Mouse (Mus musculus) gonadal fat pad, adult 2 months (tissue): ENCODE results near the gene Limk2. TPM values are rescaled to one million over a fixed set of nuclear protein-coding genes. Genes with fewer than 3 reads are reported as not detected.
A peak's percentile ranks its signal among the peaks of the same experiment; 100 is the strongest.

Experiments used
- DNase-seq: peaks from one replicate; pipeline ENCODE4 v3.0.0-alpha.2; 2012; ENCODE audit warnings: low read depth
- polyA plus RNA-seq: library from polyadenylated mRNA; depleted of rRNA; stranded (reverse); fragments of >200 nt; gene quantifications from 2 replicates; pipeline ENCODE4 v1.2.3, GENCODE M21; 2012

The Limk2 gene
- polyA plus RNA-seq, 1 experiment: 75.6 TPM

DNA sequence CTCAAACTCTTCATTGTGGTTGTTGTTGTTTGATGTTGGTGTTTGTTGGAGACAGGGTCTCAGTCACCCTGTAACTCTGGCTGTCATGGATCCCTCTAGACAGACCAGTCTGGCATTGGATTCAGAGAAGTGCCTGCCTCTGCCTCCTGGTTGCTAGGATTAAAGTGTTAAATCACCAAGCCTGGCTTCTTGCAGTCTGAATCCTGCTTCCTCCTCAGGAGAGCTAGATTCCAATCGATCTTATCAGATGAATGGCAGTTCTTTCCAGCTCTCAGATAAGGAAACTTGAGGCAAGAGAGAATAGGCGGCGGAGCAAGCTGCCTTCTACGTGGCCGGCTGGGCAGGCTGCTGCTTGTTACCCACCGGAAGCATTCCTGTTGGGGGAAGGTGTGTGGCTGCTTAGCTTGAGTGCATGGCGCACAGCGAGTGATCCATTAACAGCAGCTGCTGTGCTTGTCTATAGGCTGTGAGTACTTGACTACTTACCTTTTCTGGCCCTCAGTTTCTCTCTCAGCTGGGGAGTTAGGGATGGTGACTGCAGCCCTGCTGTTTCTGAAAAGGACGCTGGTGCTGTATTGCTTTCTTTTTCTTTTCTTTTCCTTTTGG, 74.2 kb downstream of the Limk2 start:
- DNase-seq: no peak

DNA sequence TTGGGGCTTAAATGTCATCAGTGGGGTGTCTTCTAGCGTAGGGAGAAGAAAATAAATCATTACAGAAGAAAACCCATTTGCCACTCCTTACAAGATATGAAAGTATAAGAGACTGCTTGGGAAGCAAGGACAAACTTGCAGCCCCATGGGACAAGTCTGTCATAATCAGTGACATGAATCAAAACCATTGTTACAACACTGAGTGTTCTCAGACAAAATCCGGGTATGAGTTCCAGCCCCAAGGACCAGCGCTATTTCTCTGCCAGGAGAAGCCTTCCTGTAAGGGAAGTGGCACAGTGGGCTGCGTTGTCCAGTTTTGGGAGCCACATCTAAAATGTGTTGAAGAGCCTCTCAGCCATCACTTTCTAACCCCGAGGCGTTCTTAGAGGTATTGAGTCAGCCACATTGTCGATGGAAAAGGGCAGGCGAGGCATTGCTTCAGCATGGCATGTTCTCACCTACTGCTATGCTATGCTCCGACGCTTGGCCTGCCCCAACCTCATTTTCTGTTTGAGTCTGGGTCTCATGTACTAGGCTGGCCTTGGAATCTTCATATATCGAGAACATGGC, 74.8 kb downstream of the Limk2 start:
- no peak for DNase-seq

DNA sequence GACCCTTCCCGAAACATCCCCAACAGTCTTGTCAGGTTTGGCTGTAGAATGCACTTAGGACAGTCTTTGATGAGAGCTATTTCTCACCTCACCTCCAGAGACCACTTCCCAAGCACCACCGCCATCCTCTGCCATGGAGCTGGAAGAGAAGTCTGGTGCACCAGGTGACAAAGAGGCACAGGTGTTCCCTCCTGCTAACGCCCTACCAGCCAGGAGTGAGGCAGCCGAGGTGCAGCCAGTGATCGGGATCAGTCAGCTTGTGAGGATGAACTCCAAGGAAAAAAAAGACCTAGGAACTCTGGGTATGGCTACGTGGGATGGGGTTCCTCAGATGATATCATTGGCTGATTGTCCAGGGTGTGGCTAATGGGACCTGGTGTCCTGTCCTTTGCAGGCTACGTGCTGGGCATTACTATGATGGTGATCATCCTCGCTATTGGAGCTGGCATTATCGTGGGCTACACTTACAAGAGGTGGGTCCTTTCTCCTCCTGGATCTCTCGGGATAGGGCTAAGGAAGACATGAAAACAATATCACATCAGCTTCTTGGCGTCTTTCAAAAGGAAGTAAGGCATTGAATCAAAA, 75.8 kb downstream of the Limk2 start:
- no peak for DNase-seq

DNA sequence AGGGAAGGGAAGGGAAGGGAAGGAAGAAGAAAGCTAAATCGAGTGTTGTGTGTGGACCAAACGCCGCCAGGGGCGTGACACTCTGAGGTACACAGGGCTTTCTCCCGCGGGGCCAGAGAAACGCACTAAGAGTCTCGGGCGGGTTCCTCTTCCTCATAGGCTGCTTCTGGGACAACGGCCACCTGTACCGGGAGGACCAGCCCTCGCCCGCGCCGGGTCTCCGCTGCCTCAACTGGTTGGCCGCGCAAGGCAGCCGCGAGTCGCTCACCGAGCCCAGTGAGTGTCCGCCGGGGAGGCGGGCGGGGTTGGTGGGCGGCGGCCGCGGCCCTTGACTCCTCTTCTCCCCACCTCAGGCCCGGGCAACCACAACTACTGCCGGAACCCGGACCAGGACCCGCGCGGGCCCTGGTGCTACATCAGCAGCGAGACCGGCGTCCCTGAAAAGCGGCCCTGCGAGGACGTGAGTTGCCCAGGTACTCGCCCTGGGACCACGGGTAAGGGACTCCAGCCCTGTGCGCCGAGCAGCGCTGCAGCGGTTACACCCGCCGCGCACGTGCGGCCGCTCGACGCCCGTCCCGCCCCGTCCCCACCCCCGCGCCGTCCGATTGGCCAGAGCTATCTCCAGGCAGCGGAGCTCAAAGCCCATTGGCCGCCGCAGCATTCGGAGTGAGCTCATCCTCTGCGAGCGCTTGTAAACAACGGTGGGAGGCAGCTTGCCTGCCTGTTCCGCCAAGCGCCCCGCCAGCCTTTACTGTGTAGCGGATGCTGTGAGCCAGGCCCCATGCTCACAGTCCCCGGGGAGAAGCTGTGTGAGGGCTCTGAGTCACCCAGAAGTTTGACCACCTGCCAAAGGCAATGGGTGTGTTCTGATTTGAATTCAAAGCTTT, 77.0 kb downstream of the Limk2 start:
- DNase-seq: no peak

DNA sequence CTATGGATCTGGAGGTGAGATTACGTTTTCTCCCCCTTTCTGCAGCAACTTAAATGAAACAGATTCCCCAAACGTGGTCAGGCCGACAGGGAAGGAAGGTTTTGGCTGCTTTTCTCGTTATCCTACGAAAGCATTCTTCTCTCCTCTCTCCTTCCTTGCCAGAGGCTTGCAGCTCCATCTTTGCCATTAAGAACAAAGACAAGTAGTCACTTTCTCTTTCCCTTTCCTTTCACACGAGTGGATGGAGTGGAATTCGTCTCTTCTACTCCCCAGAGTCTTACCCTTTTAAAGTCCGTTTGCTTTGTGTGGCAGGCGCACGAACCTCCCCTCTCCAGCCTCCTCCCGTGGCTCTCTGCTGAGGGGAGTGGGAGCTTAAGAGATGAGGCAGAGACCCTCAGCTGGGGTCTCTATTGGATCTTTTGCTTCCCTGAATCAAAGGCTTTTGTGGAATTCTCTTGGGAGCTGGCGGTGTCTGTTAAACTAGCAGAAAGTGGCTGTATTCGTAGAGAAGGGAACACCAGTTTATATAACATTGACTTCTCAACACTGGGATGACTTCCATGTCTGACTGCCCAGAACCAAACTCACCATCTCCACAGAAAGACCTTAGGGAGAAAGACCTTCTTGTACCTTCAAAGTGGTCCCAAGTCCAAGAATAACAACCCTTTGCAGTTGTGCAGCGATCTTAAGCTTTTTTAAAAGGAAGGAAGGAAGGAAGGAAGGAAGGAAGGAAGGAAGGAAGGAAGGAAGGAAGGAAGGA, 77.8 kb downstream of the Limk2 start:
- DNase-seq: no peak

DNA sequence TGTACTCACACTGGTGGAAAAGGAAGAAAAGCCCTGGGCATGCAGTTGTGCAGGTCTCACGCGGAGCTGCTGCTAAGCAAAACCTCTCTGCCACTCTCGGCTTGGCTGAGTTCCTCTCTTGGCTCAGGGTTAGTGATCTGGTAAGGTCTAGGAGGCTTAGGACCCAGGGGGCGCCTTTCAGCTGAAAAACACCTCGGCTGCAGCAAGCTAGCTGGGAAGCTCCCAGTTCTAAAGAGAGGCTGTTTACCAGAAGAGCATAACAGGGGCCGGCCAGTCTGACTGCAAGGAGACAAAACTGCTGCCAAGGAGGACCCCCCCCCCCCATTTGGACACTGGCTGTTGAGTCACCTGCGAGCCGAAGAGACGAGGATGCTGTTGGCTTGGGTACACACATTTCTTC, 78.4 kb downstream of the Limk2 start:
- DNase-seq: no peak

DNA sequence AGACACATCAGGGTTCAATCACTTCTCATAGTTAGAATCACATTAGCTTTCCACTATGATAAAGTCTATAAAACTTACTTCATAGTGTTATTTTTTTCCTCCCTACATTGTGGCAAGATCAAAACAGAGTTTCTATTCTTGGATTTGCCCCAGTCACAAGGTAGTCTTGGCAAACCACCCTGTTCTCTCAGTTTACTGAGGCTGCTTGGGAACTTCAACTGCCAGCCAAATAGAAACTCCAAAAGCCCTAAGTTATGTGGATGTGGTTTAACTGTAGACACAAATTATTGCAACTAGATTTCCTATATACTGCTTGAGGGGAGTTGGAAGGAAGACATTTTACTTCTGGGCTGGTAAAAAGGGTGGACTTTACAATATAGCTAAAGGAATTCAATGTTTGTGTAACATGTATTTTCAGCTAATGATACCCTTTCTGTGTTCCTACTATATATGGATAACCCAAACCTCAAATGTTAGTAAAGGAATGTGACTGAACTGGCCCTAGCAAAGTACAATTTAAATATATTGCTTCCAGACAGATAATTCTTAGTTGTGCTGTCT, 79.0 kb downstream of the Limk2 start, which contains the start of gene Pik3ip1:
Gene Pik3ip1 (plus strand): TSS at position 511 of the 561 bp plus-strand sequence.
- DNase-seq: no peak

DNA sequence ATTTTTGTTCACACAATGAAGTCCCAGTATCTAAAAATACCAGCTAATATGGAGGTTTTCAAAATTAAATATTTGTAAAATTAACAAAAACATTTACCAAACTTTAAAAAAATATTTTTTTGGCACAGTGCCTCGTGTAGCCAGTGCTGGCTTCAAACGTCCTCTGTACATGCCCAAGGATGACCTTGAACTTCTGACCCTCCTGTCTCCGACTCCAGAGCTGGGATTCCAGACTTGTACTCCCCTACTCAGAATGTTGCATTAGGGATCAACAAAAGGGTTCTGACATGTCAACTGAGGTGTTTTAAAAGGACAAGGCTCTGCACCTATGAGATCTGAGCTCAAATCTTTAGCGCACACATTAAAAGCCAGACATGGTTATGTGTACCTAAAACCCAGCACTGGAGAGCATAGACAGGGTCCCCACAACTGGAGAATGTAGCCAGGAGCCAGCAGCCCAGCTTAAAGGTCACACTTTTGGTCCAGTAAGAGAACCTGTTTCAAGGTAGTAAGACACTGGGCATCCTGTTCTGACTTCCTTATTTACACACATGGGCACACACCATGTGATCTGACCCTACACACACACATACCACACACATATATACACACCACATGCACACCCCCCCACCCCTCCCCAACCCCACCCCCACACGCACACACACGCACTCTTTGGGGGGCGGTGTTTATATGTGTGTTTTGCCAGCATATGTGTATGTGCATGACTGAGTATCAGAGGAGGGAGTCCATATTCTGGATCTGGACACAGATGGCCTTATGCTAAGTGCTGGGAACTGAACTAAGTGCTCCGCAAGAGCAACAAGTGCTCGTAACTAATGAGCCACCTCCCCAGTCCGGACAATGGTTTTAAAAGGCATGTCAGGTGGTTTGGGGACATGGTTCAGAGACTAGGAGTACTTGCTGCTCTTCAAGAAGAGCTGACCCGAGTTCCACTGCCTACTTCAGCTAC, 79.9 kb downstream of the Limk2 start:
- no peak for DNase-seq

DNA sequence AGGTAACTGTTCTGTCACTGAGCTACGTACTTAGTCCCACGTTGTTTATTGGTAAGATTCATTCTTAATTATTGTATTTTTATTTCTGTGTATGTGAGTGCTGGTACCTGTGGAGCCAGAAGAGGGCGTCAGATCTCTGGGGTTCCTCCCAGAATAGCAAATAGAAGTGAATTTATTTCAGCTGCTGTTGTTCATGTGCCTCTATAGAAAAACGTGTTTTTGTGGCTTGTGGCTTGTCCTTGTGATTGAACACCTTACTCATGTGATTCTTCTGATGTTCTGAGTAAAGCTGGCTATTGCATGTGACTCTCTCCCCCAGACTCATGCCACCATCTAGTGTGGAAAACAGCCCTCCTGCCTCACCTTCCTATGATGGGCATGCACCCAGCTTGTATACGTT, 80.7 kb downstream of the Limk2 start:
- no peak for DNase-seq

DNA sequence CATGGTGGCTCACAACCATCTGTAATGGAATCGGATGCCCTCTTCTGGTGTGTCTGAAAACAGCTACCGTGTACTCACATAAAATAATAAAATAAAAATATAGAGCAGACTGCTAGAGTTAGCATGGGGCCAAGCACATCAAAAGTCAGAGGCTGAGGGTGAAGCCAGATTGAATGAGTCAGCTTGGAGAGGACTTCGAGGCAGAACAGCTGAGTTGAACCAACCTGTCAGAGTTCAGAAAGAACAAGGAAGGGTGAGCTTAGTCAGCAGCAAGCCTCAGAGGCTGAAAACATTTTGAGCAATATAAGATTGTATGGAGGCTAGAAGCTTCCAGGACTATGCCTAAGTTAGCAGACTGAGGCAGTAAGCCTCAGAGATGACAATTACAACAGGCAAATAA, 90.7 kb downstream of the Limk2 start:
- no peak for DNase-seq

DNA sequence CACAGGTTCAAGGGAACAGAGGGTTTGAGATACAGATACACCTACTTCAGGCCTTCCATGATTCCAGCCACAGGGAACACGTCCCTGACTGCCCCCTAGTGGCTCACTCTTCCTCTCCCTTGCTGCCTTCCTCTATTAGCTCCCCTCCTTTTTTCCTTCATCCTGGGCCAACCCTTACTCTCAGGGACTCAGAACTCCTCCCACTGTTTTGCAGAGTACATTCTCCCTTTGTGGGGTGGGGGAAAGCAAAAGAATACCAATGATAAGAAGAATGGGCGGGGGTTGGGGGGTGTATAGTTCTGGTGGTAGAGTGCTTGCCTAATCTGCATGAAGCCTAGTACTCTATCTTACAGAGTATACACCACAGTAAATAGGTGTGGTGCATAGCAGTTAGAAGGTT, 94.8 kb downstream of the Limk2 start:
- no peak for DNase-seq

DNA sequence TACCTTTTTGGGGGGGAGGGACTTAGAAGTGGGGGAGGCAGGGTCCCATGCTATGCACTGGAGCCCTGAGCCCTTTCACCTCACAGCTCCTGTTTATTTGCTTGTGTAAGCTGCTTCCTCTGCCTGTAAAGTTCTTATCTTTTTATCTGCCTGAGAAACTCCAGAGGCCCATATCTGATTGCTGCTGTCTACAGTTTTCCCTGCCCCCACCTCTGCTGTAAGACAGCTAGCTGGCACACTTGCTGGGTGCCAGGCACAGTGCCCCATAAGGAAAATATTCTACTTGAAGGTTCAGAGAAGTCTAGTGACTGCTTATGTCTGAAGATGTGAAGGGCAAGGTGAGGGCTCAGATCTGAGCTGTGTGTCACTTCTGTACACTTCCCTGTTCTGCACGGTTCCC, 95.7 kb downstream of the Limk2 start:
- no peak for DNase-seq

DNA sequence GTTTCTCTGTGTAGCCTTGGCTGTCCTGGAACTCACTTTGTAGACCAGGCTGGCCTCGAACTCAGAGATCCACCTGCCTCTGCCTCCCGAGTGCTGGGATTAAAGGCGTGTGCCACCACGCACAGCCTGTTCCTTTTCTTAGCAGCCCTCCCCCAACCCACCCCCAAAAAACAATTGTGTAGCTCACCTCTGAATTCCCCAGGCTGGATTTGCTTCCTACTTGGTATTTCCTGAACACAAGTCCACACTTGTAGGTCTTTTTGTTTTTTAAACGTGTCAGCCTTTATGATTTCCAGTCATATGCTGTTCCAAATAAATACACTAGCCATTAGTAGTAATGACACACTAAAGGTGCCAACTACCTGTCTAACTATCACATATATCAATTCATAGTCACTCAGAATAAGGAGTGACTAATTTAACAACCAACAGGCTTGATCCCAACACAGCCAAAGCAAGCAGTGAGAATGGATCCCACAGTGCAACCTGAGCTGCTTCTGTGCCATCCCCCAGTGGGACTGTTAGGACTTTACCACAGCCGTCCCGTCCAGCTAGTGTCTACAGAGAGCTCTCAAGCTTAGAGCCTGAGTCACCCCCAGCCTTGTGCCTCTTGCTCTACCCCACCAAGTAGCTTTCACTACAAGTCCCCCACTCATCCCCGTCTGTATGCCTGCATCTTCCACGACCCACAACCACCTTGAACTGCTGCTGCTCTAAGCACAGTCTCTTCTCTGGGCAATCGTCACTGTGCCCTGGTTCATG, 97.2 kb downstream of the Limk2 start:
- DNase-seq: no peak

DNA sequence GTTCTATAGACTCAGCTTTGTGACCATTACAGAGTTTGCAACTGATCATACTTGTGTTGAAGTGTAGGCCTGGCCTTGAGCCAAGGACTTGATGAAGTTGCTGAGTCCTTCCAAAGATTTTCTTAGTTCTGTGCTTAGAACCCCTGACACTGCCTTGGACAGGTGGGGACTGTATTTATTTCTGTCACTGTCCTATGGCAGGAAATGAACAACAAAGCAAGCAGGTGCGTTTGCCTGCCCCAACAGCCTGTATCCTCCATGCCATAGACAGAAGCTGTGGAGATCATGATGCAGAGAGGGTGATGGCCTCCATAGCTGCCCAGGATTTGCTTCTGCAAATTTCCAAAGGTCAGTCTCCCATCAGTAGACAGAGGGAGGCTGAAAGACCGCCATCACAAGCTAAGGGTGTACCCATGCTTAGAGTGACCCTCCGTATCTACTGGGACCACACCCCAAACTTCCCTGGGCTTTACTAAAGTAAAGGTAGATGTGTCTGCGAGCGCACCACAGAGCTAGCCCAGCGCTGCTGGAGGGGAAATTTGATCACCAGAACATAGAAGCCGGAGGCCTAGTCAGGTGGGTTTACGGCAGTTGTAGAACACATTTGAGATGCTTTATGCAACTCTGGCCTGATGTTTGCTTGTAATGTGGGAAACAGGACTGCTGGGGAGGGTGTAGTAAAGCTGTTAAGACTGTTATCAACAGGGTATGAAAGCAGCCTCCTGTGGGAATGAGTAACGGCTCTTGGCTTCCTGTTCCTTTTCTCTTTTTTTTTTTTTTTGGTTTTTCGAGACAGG, 98.0 kb downstream of the Limk2 start:
- DNase-seq: no peak

DNA sequence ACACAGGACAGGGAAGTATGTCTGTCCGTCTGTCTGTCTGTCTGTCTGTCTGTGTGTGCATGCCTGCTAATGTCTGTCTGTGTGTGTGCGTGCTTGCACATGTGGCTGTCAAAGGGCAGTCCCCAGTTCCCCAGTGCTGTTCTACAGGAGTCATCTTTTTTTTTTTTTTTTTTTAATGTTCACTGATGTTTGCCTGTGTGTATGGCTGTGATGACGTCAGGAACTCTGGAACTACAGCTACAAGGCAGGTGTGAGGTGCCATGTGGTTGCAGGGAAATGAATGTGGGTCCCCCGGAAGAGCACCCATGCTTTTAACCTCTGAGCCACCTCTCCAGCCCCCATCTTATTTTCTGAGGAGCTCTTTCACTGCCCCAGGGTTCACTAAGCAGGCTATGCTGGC, 99.1 kb downstream of the Limk2 start:
- DNase-seq: no peak

DNA sequence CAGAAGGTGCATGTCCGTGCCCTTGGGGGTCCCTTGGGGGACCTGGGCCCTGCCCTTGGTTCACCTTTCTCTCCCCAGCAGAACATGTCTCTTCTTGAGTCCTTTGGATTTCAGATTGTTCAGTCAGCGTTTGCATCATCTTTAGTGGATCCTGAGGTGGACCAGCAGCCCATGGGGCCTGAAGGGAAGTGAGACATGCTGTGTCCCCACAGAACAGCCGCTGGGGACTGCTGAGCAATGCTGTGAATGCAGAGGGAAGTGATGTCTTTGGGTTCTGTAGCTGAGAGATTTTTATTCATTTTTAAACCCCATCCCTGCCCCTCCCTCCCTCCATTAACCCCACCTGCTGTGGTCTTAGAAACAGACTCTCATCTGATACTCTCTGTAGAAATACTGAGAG, 101.1 kb downstream of the Limk2 start:
- no peak for DNase-seq

DNA sequence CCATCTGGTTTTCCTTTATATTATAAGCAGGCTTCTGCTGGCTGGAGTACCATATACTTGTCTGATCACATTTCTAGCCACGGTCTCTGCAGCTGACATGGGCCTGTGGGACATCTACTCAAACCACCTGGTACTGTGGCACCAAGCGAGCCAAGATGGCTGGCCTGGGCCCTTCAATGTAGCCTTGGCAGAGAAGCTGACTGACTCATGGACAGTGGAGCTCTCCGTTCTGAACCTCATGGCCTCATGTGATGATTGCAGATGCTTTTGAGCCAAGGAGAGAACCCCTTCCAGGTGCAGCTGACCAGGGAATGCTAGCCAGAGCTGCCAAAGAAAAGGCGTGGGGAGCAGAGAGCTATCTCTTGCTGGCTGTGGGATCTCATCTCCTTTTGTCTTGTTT, 103.2 kb downstream of the Limk2 start:
- DNase-seq: no peak

DNA sequence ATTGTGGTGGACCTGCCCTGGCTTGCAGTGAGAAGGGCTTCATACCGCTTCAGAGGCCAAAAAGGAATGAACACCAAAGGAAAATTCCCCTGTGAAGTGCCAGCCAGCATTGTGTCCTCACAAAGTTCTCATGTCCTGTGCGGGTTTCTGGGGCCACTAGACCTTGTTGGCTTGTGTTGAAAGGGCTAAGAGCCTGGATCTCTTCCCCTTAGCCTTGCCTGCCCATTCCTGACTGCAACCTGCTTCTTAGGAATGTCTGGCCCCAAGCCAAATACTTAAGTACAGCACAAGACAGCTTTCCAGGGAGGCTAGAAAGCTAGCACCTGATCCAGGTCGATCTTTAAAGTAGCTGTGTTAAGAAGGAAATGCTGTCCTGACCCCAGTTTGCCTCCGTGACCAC, 106.2 kb downstream of the Limk2 start:
- DNase-seq: peak; percentile 82

DNA sequence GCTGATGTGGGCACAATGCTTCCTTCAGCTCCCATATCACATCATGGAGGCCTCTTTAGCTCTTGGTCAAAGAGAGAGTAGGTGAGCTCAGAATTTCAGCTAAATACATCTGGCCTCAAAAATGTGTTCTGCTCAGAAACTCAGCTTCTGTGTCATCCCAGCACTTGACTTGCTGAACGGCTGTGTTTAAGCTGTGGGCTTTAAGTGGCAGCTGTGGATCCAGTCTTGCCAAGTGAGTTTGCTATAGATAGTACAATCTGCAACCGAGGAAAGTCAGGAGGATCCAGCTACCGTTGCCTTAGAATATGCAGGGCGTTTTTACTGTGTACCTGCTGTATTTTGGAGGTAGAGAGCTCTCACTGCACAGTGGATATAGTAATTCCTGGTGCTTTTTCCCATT, 106.6 kb downstream of the Limk2 start:
- no peak for DNase-seq
